Mouse (Mus musculus) sigmoid colon, adult 10 weeks (tissue): ENCODE data around the gene Rab23. TPM values are rescaled to one million over a fixed set of nuclear protein-coding genes. Genes with fewer than 3 reads are reported as not detected.

Source experiments
- polyA plus RNA-seq: library from polyadenylated mRNA; stranded (reverse); fragments of 350-450 nt; fragmentation: Illumina TruSeq; extraction: RNeasy Lipid Tissue Mini Kit (QIAGEN cat#74804); gene quantifications from one replicate; pipeline ENCODE4 v1.2.3, GENCODE M21; 2014; ENCODE audit warnings: low read depth, low replicate concordance

The Rab23 gene
- 29.1 TPM for polyA plus RNA-seq

DNA sequence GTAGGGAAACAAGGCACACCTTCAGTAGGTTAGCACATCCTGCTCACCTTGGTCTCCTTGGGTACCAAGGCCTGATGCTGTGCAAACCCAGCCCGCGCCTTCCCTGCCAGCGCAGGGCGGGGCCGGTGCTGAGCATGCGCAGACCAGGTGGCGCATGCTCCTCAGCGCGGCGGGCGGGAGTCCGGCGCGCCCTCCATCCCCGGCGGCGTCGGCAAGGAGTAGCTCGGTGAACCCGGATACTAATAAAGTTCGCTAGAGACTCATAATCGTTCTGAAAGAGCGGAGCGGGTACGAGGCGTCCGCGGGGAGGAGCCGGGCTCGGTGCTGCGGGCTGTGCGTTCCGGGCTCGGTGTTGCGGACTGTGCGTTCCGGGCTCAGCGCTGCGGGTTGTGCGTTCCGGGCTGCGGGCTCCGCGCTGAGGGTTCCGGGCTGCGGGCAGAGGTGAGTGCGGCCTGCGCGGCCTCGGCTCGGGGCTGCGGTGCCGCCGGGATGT lies at the start of gene Rab23:
Rab23 (plus strand) TSS at position 155 of the 493 bp plus-strand sequence.

DNA sequence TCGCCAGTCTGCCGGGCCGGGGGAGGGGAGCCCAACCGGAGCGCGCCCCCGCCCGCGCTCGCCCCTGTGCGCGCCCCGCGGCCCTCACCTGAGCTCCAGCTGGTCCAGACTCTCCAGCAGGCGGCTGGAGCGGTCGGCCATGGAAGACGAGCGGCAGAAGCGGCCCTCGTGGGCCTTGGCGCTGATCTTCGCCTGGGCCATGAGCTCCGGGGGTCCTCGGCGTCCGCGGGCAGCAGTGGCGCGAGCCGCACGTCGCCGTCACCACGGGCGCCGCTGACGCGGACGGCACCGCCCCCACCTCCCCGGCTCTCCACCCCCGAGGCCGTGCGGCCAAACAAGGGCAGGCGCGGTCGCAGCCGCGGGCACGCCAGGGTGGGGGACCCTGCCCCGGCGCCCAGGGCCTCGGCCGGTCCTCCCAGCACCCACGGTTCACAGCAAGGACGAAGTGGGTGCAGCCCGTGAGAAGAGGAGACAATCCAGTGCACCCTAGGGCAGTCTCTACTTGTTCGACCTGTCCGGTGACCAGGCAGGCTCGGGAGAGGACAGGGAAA lies 37.9 kb downstream of the Rab23 start, which contains the start of gene Bag2:
Bag2 (minus strand) TSS at position 305 of the 551 bp plus-strand sequence.

Other genes starting within 250 kb of the Rab23 start
- 6.5 TPM for gene Prim2, start 50.1 kb upstream of the Rab23 start, polyA plus RNA-seq
- 23.2 TPM for gene Bag2, start 37.9 kb downstream of the Rab23 start, polyA plus RNA-seq
- 45.6 TPM for gene Zfp451, start 94.7 kb downstream of the Rab23 start, polyA plus RNA-seq
- 2.4 TPM for gene Bend6, start 187.9 kb downstream of the Rab23 start, polyA plus RNA-seq
- 78.0 TPM for gene Dst, start 188.3 kb downstream of the Rab23 start, polyA plus RNA-seq